Mouse (Mus musculus) MEL (cell line): ENCODE results near the gene Pah. TPM values are rescaled to one million over a fixed set of nuclear protein-coding genes. Genes with fewer than 3 reads are reported as not detected.
A peak's percentile ranks its signal among the peaks of the same experiment; 100 is the strongest.

ENCODE experiments used
- DNase-seq: peaks from one replicate; pipeline ENCODE4 v3.0.0; 2011; ENCODE audit warnings: low read depth, low spot score
- H3K27ac ChIP-seq: 2 replicates; pipeline ENCODE4 v1.5.1; 2012; ENCODE audit warnings: low read depth, mild to moderate bottlenecking, control low read depth, low read length, moderate library complexity; ENCODE audit not compliant: control insufficient read depth
- H3K27me3 ChIP-seq, 2 experiments: fragments of 150-350 bp in 1 of 2; sonication (generic) in 1 of 2; 2 replicates each; pipeline ENCODE4 v1.6.1; 2012; ENCODE audit warnings: low read length in 2 of 2, mild to moderate bottlenecking in 2 of 2, improper control_type of control experiment in 1 of 2, moderate library complexity in 1 of 2; ENCODE audit not compliant: insufficient read depth in 2 of 2, control insufficient read depth in 1 of 2
- H3K36me3 ChIP-seq, 2 experiments: 2 replicates each; pipeline ENCODE4 v1.6.1; 2012 to 2014; ENCODE audit warnings: low read length in 2 of 2, improper control_type of control experiment in 1 of 2, inconsistent platforms in 1 of 2, mild to moderate bottlenecking in 1 of 2; ENCODE audit not compliant: insufficient read depth in 2 of 2, control insufficient read depth in 1 of 2
- H3K4me1 ChIP-seq, 2 experiments: fragments of 150-350 bp in 1 of 2; sonication (generic) in 1 of 2; 2 replicates each; pipeline ENCODE4 v1.6.1; 2012; ENCODE audit warnings: low read length in 2 of 2, improper control_type of control experiment in 1 of 2, mild to moderate bottlenecking in 1 of 2; ENCODE audit not compliant: insufficient read depth in 2 of 2, control insufficient read depth in 1 of 2
- H3K4me3 ChIP-seq, 2 experiments: fragments of 150-350 bp in 1 of 2; sonication (generic) in 1 of 2; 2 replicates each; pipeline ENCODE4 v1.5.1; 2012; ENCODE audit warnings: low read depth in 2 of 2, low read length in 2 of 2, mild to moderate bottlenecking in 2 of 2, moderate library complexity in 2 of 2, control low read depth in 1 of 2, improper control_type of control experiment in 1 of 2; ENCODE audit not compliant: control insufficient read depth in 1 of 2, insufficient read depth in 1 of 2
- H3K79me2 ChIP-seq: 2 replicates; pipeline ENCODE4 v1.6.1; 2012; ENCODE audit warnings: mild to moderate bottlenecking, low read length, moderate library complexity; ENCODE audit not compliant: control insufficient read depth, poor library complexity, insufficient read depth
- H3K9ac ChIP-seq: 2 replicates; pipeline ENCODE4 v1.6.1; 2012; ENCODE audit warnings: low read depth, mild to moderate bottlenecking, control low read depth, low read length, moderate library complexity; ENCODE audit not compliant: control insufficient read depth, poor library complexity, severe bottlenecking
- H3K9me3 ChIP-seq: fragments of 150-350 bp; sonication (generic); replicated peaks from 2 replicates; pipeline ENCODE4 v1.6.1; 2012; ENCODE audit warnings: mild to moderate bottlenecking, low read length, improper control_type of control experiment, moderate library complexity; ENCODE audit not compliant: insufficient read depth
- CHD1 ChIP-seq: IDR thresholded peaks from 2 replicates; pipeline ENCODE4 v1.6.1; 2012; ENCODE audit warnings: low read depth, mild to moderate bottlenecking, inconsistent platforms, low read length, improper control_type of control experiment
- CTCF ChIP-seq, 3 experiments: IDR thresholded peaks in 2 of 3; conservative IDR thresholded peaks in 1 of 3; 2 replicates each; pipeline ENCODE4 v1.5.1; 2011 to 2012; ENCODE audit warnings: low read length in 3 of 3, low read depth in 2 of 3, mild to moderate bottlenecking in 2 of 3, improper control_type of control experiment in 1 of 3, inconsistent platforms in 1 of 3, mixed read lengths in 1 of 3, moderate library complexity in 1 of 3; ENCODE audit not compliant: control insufficient read depth in 1 of 3, insufficient read depth in 1 of 3, poor library complexity in 1 of 3, severe bottlenecking in 1 of 3
- ELF1 ChIP-seq: IDR thresholded peaks from 2 replicates; pipeline ENCODE4 v1.6.1; 2014; ENCODE audit warnings: low read depth, mild to moderate bottlenecking, inconsistent platforms, low read length, improper control_type of control experiment, moderate library complexity
- EP300 ChIP-seq, 2 experiments: IDR thresholded peaks; 2 replicates each; pipeline ENCODE4 v1.6.1; 2011; ENCODE audit warnings: improper control_type of control experiment in 2 of 2, low read length in 2 of 2, low read depth in 1 of 2, mild to moderate bottlenecking in 1 of 2
- HCFC1 ChIP-seq: IDR thresholded peaks from 2 replicates; pipeline ENCODE4 v1.6.1; 2012; ENCODE audit warnings: low read depth, mild to moderate bottlenecking, inconsistent platforms, low read length, improper control_type of control experiment, moderate library complexity
- MAX ChIP-seq: IDR thresholded peaks from 2 replicates; pipeline ENCODE4 v1.6.1; 2011; ENCODE audit warnings: low read length, improper control_type of control experiment
- MAZ ChIP-seq: IDR thresholded peaks from 2 replicates; pipeline ENCODE4 v1.6.1; 2012; ENCODE audit warnings: low read depth, mild to moderate bottlenecking, inconsistent platforms, low read length, improper control_type of control experiment
- MYC ChIP-seq: IDR thresholded peaks from 2 replicates; pipeline ENCODE4 v1.6.1; 2011; ENCODE audit warnings: low read depth, mild to moderate bottlenecking, low read length, improper control_type of control experiment, moderate library complexity
- POLR2A ChIP-seq, 2 experiments: IDR thresholded peaks; 2 replicates each; pipeline ENCODE4 v1.6.1; 2011 to 2012; ENCODE audit warnings: low read length in 2 of 2, mild to moderate bottlenecking in 2 of 2, control low read depth in 1 of 2, improper control_type of control experiment in 1 of 2, low read depth in 1 of 2, moderate library complexity in 1 of 2; ENCODE audit not compliant: control insufficient read depth in 1 of 2, insufficient read depth in 1 of 2, poor library complexity in 1 of 2
- POLR2AphosphoS2 ChIP-seq: IDR thresholded peaks from 2 replicates; pipeline ENCODE4 v1.6.1; 2011; ENCODE audit warnings: low read length, improper control_type of control experiment
- RAD21 ChIP-seq: IDR thresholded peaks from 2 replicates; pipeline ENCODE4 v1.6.1; 2011; ENCODE audit warnings: mild to moderate bottlenecking, low read depth, low read length, improper control_type of control experiment
- TBP ChIP-seq: IDR thresholded peaks from 2 replicates; pipeline ENCODE4 v1.8.0; 2011; ENCODE audit warnings: low read depth, low read length, improper control_type of control experiment
- TCF12 ChIP-seq: IDR thresholded peaks from 2 replicates; pipeline ENCODE4 v1.6.1; 2014; ENCODE audit warnings: low read depth, mild to moderate bottlenecking, inconsistent platforms, low read length, improper control_type of control experiment, moderate library complexity
- UBTF ChIP-seq: IDR thresholded peaks from 2 replicates; pipeline ENCODE4 v1.6.1; 2012; ENCODE audit warnings: low read depth, mild to moderate bottlenecking, inconsistent platforms, low read length, improper control_type of control experiment, moderate library complexity, borderline replicate concordance; ENCODE audit not compliant: insufficient read depth
- ZC3H11A ChIP-seq: IDR thresholded peaks from 2 replicates; pipeline ENCODE4 v1.6.1; 2012; ENCODE audit warnings: low read depth, mild to moderate bottlenecking, inconsistent platforms, low read length, improper control_type of control experiment
- polyA plus RNA-seq, 2 experiments: library from polyadenylated mRNA; stranded (reverse) in 1 of 2; unstranded in 1 of 2; fragments of >175 nt in 1 of 2; fragments of >200 nt in 1 of 2; gene quantifications; 2 replicates each; pipeline versions ENCODE4 v1.2.1 to v1.2.4; 2012; ENCODE audit warnings: low replicate concordance in 2 of 2, low read depth in 1 of 2; ENCODE audit not compliant: insufficient read length in 2 of 2, insufficient read depth in 1 of 2, missing spikeins in 1 of 2
- total RNA-seq: library from RNA; depleted of rRNA; stranded (reverse); fragments of 300-350 nt; gene quantifications from 2 replicates; pipeline ENCODE4 v1.2.3, GENCODE M21; 2012

The Pah gene
- total and polyA plus RNA-seq, 3 experiments = not detected

DNA sequence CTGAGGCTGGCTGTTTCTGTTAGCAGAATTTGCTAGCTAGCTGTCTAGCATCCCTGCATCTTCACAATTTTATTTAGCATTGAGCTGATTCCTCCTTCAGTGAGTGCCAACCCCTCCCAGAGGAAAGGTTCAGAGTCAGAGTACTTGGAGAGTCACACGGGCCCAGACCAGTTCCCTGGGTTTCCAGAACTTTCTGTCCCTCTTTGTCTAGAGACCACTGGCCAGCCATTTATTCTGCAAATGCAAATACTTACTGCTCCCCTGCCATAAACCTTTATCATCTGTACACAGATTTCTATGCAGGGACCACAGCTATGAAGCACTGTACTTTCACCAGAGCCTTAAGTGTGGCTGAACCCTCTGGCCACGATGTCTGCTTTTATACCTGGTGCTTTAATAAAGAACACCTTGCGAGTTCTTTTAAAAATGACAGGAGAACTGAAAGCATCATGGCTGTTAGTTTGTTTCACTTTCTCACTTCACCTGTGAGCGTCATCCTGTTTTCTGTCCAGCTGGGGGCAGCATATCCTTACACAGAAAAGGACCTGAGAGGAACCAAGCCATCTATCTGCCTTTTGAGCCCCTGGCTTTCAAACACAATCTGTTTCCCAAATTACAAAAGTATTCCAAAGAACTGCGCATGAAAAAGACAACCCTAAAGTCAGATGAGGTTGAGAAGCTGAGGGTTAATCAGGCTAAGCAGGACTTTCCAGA, 74.9 kb downstream of the Pah start:
- no peaks in the 10 kb centered on the region for H3K4me1 ChIP-seq
- no peak overlapping the region for H3K4me3 ChIP-seq
- no peak overlapping the region for H3K9ac ChIP-seq
- TF ChIP-seq RAD21 = peak; percentile 26
- no peak for TF ChIP-seq POLR2A (IDR thresholded peaks at IDR 0.05; ENCODE audit: control insufficient read depth in 1 of 2, insufficient read depth in 1 of 2, low read depth in 1 of 2, low read length in 2 of 2, poor library complexity in 1 of 2)
- peak; percentile 16 to 27 (median 17); a peak in 2 of 6 replicates for TF ChIP-seq CTCF (IDR thresholded peaks at IDR 0.05 in 2 of 3, conservative IDR thresholded peaks at IDR 0.05 in 1 of 3; ENCODE audit: control insufficient read depth in 1 of 3, insufficient read depth in 1 of 3, low read depth in 2 of 3, low read length in 3 of 3, poor library complexity in 1 of 3, severe bottlenecking in 1 of 3)
- TF ChIP-seq, all 39 proteins: peak for 2
- H3K36me3 ChIP-seq = no peaks in the 10 kb centered on the region
- no peak overlapping the region for H3K27ac ChIP-seq
- peak; percentile 3 for DNase-seq
- no peaks in the 10 kb centered on the region for H3K9me3 ChIP-seq
- no peaks in the 10 kb centered on the region for H3K79me2 ChIP-seq
- no peaks in the 10 kb centered on the region for H3K27me3 ChIP-seq

DNA sequence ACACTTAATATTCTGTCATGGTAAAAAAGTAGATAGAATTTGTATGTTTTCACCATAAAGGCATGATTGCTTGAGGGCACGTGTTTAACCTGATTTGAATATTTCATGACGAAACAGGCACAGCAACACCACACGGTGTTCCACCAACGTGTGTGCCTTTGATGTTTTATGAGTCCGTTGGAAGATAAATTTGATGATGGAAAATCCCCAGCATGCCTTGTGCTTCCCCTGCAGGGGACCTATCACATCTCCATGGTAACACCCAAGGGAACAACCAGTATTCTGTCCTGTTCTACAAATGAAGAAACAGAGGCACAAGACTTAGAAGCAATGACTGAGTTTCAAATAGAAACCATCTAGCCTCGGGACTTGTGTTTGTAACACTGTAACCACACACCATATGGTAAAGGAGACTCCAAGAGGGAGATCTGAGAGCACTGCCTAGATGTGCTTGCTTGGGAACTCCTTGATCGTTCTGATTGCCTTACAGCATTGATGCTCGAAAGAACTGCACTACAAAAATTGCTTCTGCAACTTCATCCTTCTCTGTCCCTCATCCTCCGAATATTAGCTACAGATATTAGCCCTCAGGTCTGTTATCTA, 75.6 kb downstream of the Pah start:
- TF ChIP-seq TCF12 (no peak), HCFC1 (no peak), EP300 (IDR thresholded peaks at IDR 0.05; ENCODE audit: low read depth in 1 of 2, low read length in 2 of 2) (no peak), MAX (no peak)
- Histone ChIP-seq H3K27ac (no peak overlapping the region), H3K4me3 (no peak overlapping the region), H3K36me3 (no peaks in the 10 kb centered on the region), H3K79me2 (no peaks in the 10 kb centered on the region), H3K9me3 (no peaks in the 10 kb centered on the region), H3K27me3 (no peaks in the 10 kb centered on the region), H3K4me1 (no peaks in the 10 kb centered on the region), H3K9ac (no peak overlapping the region)
- DNase-seq = no peak

DNA sequence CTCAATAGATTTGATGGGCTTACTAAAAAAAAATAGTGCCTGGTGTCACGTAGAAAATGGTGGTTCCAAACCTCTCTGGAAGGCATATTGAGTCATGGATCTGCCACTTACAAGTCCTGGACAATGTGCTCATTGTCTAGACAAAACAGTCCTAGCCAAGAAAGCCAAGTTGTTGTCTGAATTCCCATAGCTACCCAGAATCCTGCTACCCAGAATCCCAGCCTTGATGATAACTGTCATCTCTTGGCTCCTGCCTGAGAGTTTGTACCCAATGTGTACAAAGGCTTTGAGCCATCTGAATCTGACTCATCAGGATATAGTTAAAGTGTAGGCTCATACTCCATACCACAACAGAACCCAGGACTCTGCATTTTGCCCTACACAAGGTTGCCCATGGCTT, 80.6 kb downstream of the Pah start:
- no peak overlapping the region for H3K4me3 ChIP-seq
- TF ChIP-seq CHD1 = no peak
- no peak for TF ChIP-seq MYC
- no peak for TF ChIP-seq POLR2AphosphoS2
- no peak for TF ChIP-seq UBTF
- TF ChIP-seq ZC3H11A = no peak
- no peak for TF ChIP-seq MAZ
- TF ChIP-seq TBP = no peak
- TF ChIP-seq MAX = no peak
- no peak for TF ChIP-seq ELF1
- H3K9me3 ChIP-seq = no peaks in the 10 kb centered on the region
- H3K9ac ChIP-seq = no peak overlapping the region
- no peaks in the 10 kb centered on the region for H3K79me2 ChIP-seq
- H3K4me1 ChIP-seq = no peaks in the 10 kb centered on the region
- no peaks in the 10 kb centered on the region for H3K27me3 ChIP-seq
- no peak overlapping the region for H3K27ac ChIP-seq
- no peak for DNase-seq
- no peaks in the 10 kb centered on the region for H3K36me3 ChIP-seq
